Mouse (Mus musculus): ENCODE data around the gene Cfap69. TPM values are rescaled to one million over a fixed set of nuclear protein-coding genes. Genes with fewer than 3 reads are reported as not detected.

Gene Cfap69
- polyA plus RNA-seq, 1 experiment from 2014 or later, result 1.8 TPM

DNA sequence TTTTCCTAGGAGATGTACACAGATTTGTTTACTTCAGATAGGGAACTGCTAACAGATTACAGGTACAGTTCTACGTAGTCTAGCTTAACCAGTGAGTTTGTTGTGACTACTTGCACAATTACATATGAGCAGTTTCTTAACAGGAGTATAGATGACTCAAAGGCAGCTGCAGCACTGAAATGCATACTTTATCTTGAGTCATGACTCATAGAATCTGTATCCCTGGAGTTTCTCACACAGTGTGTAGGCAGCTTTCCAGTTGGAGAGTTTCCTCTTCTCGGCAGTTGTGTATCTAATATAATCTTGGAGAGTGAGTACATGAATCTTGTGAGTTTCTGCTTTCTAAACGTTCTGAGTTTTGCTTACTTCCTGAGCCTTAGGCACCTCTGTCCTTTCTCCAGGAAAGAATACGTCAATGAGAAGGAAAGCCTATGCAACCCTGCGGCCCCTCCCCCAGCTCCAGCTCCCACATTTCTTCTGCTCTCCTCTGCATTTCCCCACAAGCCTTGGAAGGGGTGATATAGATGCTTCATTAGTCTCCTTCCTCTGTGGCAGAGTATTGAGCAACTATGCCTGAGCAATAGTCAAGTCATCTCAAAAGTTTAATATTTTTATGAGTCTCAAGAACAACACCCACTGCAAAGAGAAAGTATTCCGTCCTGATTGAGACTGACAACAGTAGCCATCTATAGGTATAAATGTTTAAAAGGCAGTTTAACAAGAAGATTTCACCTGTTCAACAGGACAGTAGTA, 15.0 kb downstream of the Cfap69 start:
- Histone ChIP-seq H3K36me3 (no peaks in the 10 kb centered on the region), H3K27me3 (replicated peaks) (no peaks in the 10 kb centered on the region), H3K9ac (no peak overlapping the region), H3K4me1 (replicated peaks) (no peaks in the 10 kb centered on the region), H3K4me2 (peak overlapping the region; percentile 19; the same call in 1 of the 2 replicates), H3K27ac (ENCODE audit: poor library complexity, severe bottlenecking) (peak overlapping the region; percentile 64; the same call in 1 of the 2 replicates), H3K9me3 (replicated peaks) (no peaks in the 10 kb centered on the region), H3K4me3 (no peak overlapping the region)
- 33% methylated on average over 6 of the region's 6 CpGs for WGBS
- ATAC-seq (ENCODE audit: insufficient number of reproducible peaks, low FRiP score), result peak; percentile 82

DNA sequence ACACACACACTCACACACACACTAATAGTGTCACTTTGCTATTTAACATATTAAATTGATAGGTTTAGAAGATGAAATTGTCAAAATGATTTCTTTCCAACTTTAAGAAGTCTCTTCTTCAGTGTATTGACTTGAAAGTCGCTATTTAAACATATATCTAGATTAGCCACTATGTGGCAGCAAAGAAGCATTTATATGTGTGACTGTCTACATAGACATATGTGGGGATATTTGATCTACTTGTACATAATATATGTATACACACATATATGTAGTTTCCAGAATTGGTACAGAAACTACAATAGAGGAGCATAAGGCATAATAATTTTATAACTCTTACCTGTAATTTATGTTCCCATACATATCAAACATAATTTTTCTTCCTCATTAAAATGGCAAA, 17.9 kb downstream of the Cfap69 start:
- no peak overlapping the region for H3K4me2 ChIP-seq
- no peaks in the 10 kb centered on the region for H3K4me1 ChIP-seq (replicated peaks)
- no peak for ATAC-seq (ENCODE audit: insufficient number of reproducible peaks, low FRiP score)
- H3K27me3 ChIP-seq (replicated peaks), result no peaks in the 10 kb centered on the region
- no peaks in the 10 kb centered on the region for H3K36me3 ChIP-seq
- no peaks in the 10 kb centered on the region for H3K9me3 ChIP-seq (replicated peaks)
- H3K4me3 ChIP-seq, result no peak overlapping the region
- H3K9ac ChIP-seq, result no peak overlapping the region
- 13% methylated on average over 1 of the region's 1 CpGs for WGBS
- no peak overlapping the region for H3K27ac ChIP-seq (ENCODE audit: poor library complexity, severe bottlenecking)

DNA sequence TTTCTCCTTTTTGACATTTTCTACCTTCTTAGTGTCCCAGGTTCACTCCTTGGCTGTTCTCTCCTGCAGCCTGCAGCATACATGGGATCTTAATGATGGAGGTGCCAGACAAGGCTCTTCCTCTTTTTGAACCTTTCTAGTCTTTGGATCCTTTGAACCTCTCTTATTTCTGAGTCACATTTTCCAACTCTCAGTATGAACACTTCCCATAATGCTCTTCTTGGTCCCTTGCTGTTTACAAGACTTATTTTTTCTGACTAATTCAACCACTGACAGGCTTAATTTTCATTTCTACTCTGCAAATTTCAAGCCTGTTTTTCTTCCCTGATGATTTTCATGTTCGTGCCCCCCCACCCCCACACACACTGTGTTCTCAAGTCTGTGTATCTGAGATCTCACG, 25.5 kb downstream of the Cfap69 start:
- 40% methylated on average over 2 of the region's 2 CpGs for WGBS
- H3K27ac ChIP-seq (ENCODE audit: poor library complexity, severe bottlenecking), result no peak overlapping the region
- no peaks in the 10 kb centered on the region for H3K27me3 ChIP-seq (replicated peaks)
- no peak overlapping the region for H3K9ac ChIP-seq
- no peaks in the 10 kb centered on the region for H3K4me1 ChIP-seq (replicated peaks)
- H3K9me3 ChIP-seq (replicated peaks), result no peaks in the 10 kb centered on the region
- no peak for ATAC-seq (ENCODE audit: insufficient number of reproducible peaks, low FRiP score)
- H3K36me3 ChIP-seq, result no peaks in the 10 kb centered on the region
- no peak overlapping the region for H3K4me2 ChIP-seq
- H3K4me3 ChIP-seq, result no peak overlapping the region

DNA sequence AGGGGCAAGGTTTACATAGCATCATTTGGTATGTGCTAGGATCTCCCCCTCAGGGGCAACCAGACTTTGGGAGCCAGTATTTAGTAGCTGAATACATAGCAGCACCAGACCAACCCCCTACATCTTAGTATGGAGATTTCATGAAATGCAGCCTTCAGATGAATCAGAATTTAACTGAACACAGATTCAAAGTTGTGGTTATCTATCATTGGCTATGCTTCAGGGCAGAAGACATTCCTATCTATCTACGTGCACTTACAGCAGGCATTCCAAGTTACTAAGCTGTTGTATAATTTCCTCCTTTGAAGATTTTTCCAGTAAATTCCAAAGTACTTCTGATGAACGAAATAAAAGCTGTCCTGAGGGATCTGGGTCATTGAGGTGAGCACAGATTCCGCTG, 38.5 kb downstream of the Cfap69 start:
- WGBS, result 61% methylated on average over 3 of the region's 3 CpGs
- no peaks in the 10 kb centered on the region for H3K4me1 ChIP-seq (replicated peaks)
- no peaks in the 10 kb centered on the region for H3K27me3 ChIP-seq (replicated peaks)
- no peak overlapping the region for H3K4me2 ChIP-seq
- no peak overlapping the region for H3K9ac ChIP-seq
- H3K27ac ChIP-seq (ENCODE audit: poor library complexity, severe bottlenecking), result no peak overlapping the region
- ATAC-seq (ENCODE audit: insufficient number of reproducible peaks, low FRiP score), result no peak
- H3K9me3 ChIP-seq (replicated peaks), result no peaks in the 10 kb centered on the region
- no peaks in the 10 kb centered on the region for H3K36me3 ChIP-seq
- no peak overlapping the region for H3K4me3 ChIP-seq

DNA sequence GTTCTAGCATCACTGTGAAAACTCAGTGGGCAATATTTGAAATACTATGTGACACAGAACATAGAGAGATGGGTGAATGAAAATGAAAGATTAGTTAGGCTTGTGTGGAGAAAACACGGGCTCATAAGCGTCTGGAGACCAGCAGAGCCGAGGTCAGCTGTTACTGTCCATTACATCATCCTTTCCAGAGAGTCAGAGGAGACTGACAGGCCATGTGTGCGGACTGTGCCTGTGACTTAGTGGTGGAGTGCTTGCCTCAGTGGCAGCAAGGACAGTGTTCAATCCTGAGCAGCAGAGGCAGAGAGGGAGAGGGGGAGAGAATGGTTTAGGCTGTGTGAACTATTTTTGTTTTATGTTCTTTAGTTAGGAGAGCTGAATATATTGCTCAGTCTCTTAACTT, 45.7 kb downstream of the Cfap69 start:
- WGBS, result 43% methylated on average over 4 of the region's 4 CpGs
- no peak overlapping the region for H3K4me2 ChIP-seq
- no peak overlapping the region for H3K27ac ChIP-seq (ENCODE audit: poor library complexity, severe bottlenecking)
- no peak overlapping the region for H3K4me3 ChIP-seq
- no peaks in the 10 kb centered on the region for H3K4me1 ChIP-seq (replicated peaks)
- H3K9ac ChIP-seq, result no peak overlapping the region
- H3K9me3 ChIP-seq (replicated peaks), result no peaks in the 10 kb centered on the region
- no peaks in the 10 kb centered on the region for H3K36me3 ChIP-seq
- no peak for ATAC-seq (ENCODE audit: insufficient number of reproducible peaks, low FRiP score)
- H3K27me3 ChIP-seq (replicated peaks), result no peaks in the 10 kb centered on the region

DNA sequence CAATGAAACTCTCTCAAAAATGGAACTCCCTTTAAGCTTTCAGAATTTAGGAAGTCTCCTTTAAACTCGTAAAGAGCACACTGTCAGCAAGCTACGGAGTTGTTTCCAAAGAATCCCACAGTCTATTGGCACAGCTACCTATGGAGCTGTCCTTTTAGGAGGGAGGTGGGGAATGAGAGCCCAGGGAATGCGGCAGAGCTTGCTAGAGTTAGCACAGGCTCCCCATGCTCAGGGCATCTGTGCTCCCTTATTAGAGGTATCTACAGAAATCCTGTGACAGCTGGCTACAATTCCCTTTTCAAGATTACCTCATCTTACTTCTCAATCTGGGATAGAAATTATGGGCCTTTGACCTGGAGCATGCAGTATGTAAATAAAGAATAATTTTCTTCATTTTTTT, 53.5 kb downstream of the Cfap69 start:
- 47% methylated on average over 3 of the region's 3 CpGs for WGBS
- Histone ChIP-seq H3K27me3 (replicated peaks) (no peaks in the 10 kb centered on the region), H3K4me2 (no peak overlapping the region)

DNA sequence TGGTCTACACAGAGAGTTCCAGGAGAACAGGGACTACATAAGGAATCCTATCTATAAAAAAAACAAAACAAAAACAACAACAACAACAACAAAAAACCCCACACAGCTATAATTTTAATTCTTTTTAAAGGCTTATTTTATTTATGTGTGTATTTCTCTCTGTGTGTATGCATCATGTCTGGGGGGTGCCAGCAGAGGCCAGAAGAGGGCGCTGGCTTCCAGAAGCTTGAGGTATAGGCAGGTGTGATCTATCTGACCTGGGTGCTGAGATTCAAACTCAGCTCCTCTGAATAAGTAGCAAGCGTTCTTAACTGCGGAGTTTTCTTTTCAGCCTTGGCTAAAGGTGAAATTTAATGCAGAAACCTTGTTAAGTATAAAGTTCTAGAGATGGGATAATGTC, 76.4 kb downstream of the Cfap69 start:
- Histone ChIP-seq H3K4me1 (replicated peaks) (no peaks in the 10 kb centered on the region), H3K27ac (ENCODE audit: poor library complexity, severe bottlenecking) (no peak overlapping the region), H3K4me3 (no peak overlapping the region), H3K9ac (no peak overlapping the region), H3K36me3 (no peaks in the 10 kb centered on the region), H3K27me3 (replicated peaks) (no peaks in the 10 kb centered on the region), H3K9me3 (replicated peaks) (no peaks in the 10 kb centered on the region), H3K4me2 (no peak overlapping the region)
- no peak for ATAC-seq (ENCODE audit: insufficient number of reproducible peaks, low FRiP score)
- 73% methylated on average over 3 of the region's 3 CpGs for WGBS

More for the DNA sequence above, 53.5 kb downstream of the Cfap69 start:
- no peaks in the 10 kb centered on the region for H3K9me3 ChIP-seq (replicated peaks)
- no peaks in the 10 kb centered on the region for H3K36me3 ChIP-seq
- H3K27ac ChIP-seq (ENCODE audit: poor library complexity, severe bottlenecking), result no peak overlapping the region
- H3K4me1 ChIP-seq (replicated peaks), result no peaks in the 10 kb centered on the region
- H3K9ac ChIP-seq, result no peak overlapping the region
- H3K4me3 ChIP-seq, result no peak overlapping the region
- no peak for ATAC-seq (ENCODE audit: insufficient number of reproducible peaks, low FRiP score)

DNA sequence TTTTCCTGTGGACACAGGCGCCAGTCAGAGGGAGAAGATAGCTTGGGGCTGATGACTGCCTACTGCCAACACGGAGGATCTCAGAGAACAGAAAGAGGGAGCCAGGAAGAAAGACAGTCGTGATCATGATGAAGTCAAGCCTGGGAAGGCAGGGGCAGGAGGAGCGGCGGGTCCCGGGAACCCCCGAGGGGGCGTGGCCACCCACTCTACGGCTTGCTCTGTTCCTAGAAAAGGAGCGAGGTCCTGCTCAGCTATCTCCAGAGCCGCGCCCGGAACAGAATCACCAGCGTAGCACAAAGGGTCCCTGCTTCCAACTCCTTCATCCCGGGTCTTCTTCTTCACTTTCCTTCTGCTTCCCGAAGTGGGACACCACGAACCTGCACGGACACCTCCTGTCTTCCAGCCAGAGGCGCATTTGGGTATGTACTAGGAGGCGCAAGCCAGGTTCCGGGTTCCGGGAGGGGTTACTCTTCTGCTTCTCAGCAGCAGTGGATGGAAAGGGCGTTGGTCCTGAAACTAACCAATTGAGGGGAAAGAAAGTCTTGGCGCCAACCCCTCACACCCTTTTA, 90.2 kb downstream of the Cfap69 start, which contains the start of gene Gm8773:
TSS of gene Gm8773 (plus strand) at position 51 of the 569 bp plus-strand sequence.
- Histone ChIP-seq H3K27me3 (replicated peaks) (peaks cover 10% of the 10 kb centered on the region), H3K9ac (peak within 1 kb of the TSS; percentile 70), H3K4me3 (peak within 1 kb of the TSS; percentile 65), H3K4me2 (peak within 1 kb of the TSS; percentile 93), H3K36me3 (no peaks in the 10 kb centered on the region), H3K9me3 (replicated peaks) (no peaks in the 10 kb centered on the region; the same call in 1 of the 2 replicates), H3K27ac (ENCODE audit: poor library complexity, severe bottlenecking) (no peak within 1 kb of the TSS), H3K4me1 (replicated peaks) (no peaks in the 10 kb centered on the region)
- 0 out of 2 replicates have a peak, but pooled peaks have one; percentile 6 for ATAC-seq (ENCODE audit: insufficient number of reproducible peaks, low FRiP score)
- WGBS, result 2% methylated on average over 24 of the region's 24 CpGs

DNA sequence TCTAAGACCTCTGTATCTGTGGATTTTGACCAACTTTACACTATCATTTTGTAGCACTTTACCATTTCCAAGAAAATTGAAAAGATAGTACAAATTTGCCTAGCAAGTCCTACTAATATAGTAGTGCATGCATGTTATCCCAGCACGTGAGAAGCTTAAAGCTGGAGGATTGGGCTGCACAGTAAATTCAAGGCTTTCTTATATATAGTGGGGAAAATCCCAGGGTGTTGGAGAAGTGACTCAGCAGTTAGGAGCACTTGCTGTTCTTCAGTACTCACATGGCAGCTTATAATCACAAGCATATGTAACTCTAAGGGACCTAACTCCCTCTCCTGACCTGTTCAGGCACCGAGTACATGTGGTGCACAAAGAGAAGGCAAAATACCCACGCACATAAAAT, 101.6 kb downstream of the Cfap69 start:
- ATAC-seq (ENCODE audit: insufficient number of reproducible peaks, low FRiP score), result no peak
- Histone ChIP-seq H3K9ac (no peak overlapping the region), H3K4me2 (no peak overlapping the region), H3K27me3 (replicated peaks) (no peaks in the 10 kb centered on the region), H3K36me3 (no peaks in the 10 kb centered on the region), H3K27ac (ENCODE audit: poor library complexity, severe bottlenecking) (no peak overlapping the region), H3K9me3 (replicated peaks) (no peaks in the 10 kb centered on the region), H3K4me1 (replicated peaks) (peaks cover 13% of the 10 kb centered on the region), H3K4me3 (no peak overlapping the region)
- 69% methylated on average over 3 of the region's 3 CpGs for WGBS

DNA sequence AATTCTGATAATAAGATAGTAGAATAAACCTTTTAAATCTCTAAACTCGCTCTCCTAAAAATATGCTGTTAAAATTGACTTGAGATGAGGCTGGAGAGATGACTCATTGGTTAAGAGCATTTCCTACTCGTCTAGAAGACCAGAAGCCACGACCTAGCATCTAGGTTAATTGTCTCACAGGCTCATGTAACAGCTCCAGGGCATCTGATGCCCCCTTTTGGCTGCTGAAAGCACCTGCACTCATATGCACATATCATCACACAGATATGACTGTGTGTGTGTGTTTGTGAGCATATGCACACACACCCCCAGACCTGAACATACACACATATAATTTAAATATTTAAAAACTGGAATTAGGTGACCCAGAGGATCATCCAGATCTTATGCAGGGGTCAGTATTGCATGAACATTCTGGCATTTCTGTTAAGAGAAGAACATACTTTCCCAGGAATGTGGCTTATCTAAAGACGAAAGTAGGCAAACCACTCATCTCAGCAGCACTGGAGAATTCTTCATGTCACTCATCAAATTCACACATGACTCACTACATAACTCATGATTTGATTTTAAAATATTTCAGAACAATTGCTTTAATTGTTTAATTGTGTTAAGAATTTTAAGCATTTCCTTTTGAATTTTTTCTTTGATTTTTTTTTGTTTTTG, 102.9 kb downstream of the Cfap69 start:
- no peak for ATAC-seq (ENCODE audit: insufficient number of reproducible peaks, low FRiP score)
- H3K9me3 ChIP-seq (replicated peaks), result no peaks in the 10 kb centered on the region
- 63% methylated on average over 4 of the region's 4 CpGs for WGBS
- no peak overlapping the region for H3K4me3 ChIP-seq
- H3K4me2 ChIP-seq, result no peak overlapping the region
- peaks cover 14% of the 10 kb centered on the region for H3K4me1 ChIP-seq (replicated peaks)
- H3K36me3 ChIP-seq, result no peaks in the 10 kb centered on the region
- H3K27ac ChIP-seq (ENCODE audit: poor library complexity, severe bottlenecking), result no peak overlapping the region
- H3K9ac ChIP-seq, result no peak overlapping the region
- H3K27me3 ChIP-seq (replicated peaks), result no peaks in the 10 kb centered on the region

DNA sequence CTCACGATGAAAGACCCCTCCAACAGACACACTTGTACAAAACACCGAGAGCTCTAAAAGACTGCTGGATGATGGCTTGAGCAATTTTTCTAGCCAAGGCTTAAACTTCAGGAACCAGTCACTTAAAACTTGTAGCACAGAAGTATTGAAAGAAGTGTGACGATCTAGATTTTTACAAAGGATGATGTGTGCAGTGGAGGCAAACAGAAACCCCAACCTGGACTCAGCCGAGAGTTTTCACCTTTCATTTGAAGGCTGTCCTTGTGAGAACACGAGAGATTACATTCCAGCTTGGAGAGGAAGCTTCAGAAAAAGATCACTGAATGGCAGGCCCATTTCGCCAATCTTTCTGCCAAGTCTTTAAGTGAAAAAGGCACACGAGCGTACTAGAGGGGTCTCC, 104.2 kb downstream of the Cfap69 start:
- Histone ChIP-seq H3K36me3 (peaks cover 5% of the 10 kb centered on the region), H3K27me3 (replicated peaks) (no peaks in the 10 kb centered on the region), H3K9ac (peak overlapping the region; percentile 75), H3K4me2 (peak overlapping the region; percentile 74), H3K4me1 (replicated peaks) (peaks cover 14% of the 10 kb centered on the region), H3K9me3 (replicated peaks) (no peaks in the 10 kb centered on the region), H3K27ac (ENCODE audit: poor library complexity, severe bottlenecking) (peak overlapping the region; percentile 80), H3K4me3 (peak overlapping the region; percentile 73)
- ATAC-seq (ENCODE audit: insufficient number of reproducible peaks, low FRiP score), result no peak
- WGBS, result 37% methylated on average over 8 of the region's 8 CpGs

Data from heart, embryonic 12.5 days (tissue).